Mouse (Mus musculus) retina, adult 2 months (tissue): Measurements from ENCODE around the gene Vdr.
"Not testable (repeated sequence)": the region's sequence is repeated elsewhere in the genome, so short reads cannot be mapped to it uniquely, and the experiment has no call there.

Experiments
- DNase-seq: peaks from one replicate; pipeline ENCODE4 v3.0.0-alpha.2; 2012; ENCODE audit warnings: low read depth, low spot score

The Vdr gene

DNA sequence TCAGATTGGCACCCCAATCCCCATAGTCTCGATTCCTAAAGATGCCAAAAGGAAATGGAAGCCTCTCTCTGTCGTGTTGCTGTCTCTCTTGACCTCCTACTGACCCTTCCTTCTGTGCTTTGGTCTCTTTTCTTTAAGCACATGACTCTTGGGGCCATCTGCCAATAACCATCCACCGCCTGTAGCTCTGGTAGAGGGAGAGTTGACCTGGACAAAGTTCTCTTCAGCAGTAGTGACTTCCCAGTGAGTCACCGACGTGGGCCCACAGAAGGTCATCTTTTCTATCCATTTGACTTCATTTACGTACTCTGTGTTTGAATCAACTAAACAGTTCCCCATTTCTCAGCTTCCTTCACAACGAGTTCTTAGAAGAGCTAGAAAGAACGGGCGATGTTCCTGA is 30.0 kb downstream of the Vdr start:
- DNase-seq, result no peak

GRCm38 (mm10) chr15:97878696-97879328 is 31.6 kb downstream of the Vdr start:
- DNase-seq, result no peak

DNA sequence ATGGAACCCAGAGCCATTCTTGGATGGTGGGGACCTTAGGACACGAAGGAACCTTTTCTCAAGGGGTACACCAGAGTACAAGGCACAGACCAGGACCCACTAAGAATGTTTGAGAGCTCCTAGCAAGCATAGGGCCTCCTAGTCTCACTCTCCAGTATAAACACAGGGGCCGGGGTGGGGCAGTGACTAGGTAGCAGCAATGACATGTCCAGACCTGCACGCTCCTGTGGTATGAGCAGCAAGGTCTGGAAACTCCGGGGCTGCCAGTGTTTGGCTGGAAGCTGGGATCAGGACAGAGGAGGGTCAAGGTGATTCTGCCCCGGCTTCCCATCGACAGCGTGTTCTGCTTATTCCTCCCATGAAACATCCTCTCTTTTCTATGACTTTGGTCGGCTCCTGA is 34.6 kb downstream of the Vdr start:
- DNase-seq, result no peak

DNA sequence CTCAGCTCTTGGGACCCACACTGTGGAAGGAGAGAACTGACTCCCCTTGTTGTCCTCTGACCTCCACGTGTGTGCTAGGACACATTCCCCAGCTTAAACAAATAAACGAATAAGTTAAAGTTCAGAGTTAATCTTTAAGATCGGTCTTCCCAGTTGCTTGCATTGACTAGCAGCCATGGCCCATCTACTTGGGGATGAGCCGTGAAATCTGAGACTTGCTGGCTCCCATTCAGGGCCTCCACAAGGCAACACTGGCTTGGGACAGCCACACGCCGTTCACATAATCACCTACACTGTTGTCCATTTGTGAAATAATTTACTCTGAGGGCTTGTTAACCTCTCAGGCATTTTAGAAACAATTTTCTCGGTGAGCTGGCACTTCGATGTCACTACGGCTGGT is 36.7 kb downstream of the Vdr start:
- DNase-seq, result no peak

GRCm38 (mm10) chr15:97872161-97872560 is 38.3 kb downstream of the Vdr start:
- DNase-seq, result no peak

- no peak for DNase-seq
These were observed 39.1 kb downstream of the Vdr start for GRCm38 (mm10) chr15:97871055-97872030.

DNA sequence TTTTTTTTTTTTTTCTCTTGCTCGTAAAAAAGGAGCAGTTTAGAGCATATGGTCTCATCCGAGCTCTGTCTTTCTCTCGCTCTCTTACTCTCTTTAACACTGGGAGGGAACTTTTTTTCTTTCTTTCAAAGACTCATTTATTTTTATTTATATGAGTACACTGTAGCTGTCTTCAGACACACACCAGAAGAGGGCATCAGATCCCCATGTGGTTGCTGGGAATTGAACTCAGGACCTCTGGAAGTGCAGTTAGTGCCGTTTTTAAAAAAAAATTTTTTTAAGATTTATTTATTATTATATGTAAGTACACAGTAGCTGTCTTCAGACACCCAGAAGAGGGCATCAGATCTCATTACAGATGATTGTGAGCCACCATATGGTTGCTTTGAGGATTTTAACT is 40.3 kb downstream of the Vdr start:
- DNase-seq, result not testable (repeated sequence)

DNA sequence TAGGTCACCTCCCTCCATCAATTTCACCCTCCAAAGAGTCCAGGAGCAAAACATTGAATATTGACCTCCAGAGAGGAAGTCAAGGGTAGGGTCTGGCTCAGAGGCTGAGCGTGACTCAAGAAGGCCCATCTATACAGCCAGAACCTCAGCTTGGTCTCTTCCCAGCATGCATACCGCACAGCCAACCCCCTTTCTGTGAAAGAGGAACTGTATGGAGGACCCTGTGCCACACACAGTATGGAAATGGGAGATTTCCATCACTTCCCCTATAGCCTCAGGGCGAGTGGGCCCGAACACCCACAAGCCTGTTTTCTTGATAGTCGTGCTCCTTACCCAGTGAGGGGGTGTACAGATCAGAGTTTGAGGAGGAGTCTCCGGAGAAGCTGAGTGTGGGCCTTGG is 41.4 kb downstream of the Vdr start:
- no peak for DNase-seq

- no peak for DNase-seq
These were observed 44.4 kb downstream of the Vdr start for GRCm38 (mm10) chr15:97865988-97866387.

DNA sequence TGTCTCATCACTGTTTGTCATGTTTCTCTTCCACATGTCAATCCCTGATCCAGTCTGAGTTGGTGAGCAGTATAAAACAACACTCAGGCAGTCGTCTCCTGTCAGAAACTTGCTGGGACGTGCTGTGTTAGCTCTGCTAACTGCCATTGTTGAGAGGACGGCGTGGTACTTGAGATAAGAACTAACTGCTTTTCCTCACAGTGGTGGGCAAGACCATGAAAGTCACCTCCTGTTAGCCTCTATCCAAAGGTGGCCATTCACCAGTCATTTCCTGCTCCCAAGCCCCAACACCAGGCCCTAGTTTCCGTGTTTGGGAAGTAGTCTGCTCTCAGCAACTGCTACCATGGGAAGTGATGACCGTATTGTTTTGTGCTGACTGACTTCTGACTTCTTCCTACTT is 45.3 kb downstream of the Vdr start:
- no peak for DNase-seq

DNA sequence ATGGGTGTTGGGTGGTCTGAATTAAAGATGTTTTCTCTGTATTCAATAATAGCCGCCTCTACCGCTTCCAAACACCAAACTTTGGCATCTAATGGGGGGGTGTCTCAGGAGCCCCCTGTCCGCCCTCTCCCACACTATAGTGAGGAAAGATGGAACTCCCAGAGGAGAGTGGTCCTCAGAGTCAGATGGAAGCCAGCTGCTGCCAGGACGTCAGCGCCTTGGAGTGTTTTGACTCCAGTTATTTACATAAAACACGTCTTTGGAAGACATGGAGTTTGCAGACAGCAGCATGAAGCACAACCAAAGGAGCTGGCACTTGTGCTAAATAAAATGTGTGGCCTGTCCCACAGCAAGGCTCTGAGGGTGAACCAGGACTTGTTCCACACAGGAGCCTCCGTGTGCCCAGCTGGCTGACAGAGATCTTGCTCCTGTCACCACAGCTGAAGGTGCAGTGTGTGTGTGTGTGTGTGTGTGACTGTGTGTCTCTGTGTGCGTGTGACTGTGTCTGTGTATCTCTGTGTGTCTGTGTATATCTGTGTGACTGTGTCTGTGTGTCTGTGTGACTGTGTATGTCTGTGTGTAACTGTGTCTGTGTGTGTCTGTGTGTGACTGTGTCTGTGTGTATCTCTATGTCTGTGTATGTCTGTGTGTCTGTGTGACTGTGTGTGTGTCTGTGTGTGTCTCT is 45.9 kb downstream of the Vdr start:
- no peak for DNase-seq

DNA sequence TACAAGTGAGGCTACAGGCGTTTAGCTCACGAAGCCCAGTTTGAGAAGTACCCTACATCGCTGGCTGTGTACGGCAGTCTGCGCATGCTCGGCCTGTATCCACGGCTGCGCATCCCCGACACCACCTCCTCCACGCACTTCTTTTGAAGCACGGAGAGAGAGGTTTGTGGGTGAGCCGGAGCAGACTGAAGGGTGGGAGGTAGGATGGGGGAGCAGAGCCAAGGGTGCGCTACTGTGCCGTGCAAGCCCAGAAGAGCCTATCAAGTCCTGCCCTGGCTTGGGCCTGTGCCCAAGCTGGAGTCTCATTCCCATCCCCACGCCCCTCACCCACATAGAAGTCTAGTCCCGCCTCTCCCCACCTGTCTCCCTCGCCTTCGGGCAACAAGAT is 46.9 kb downstream of the Vdr start:
- DNase-seq, result no peak

GRCm38 (mm10) chr15:97862881-97863493 is 47.4 kb downstream of the Vdr start:
- no peak for DNase-seq

DNA sequence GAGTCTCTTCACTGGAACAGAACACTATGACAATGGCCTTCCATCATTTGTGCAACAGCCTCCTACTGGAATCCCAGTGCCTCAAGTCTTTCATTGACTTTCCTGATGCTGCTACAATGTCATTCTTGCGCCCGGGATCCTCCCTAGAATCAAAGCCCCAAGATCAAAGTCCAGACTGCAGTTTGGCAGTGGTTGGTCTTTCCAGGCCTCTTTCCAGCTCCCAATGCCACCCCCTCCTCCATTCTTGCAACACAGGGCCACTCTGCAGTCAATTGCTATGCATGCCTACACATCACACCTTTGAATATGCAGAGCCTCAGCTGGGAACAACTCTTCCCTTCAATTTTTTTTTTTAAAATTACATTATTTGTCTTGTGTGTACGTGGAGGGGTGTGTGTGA is 50.1 kb downstream of the Vdr start:
- no peak for DNase-seq

- no peak for DNase-seq
These were observed 52.0 kb downstream of the Vdr start for GRCm38 (mm10) chr15:97858431-97858830.

GRCm38 (mm10) chr15:97854551-97854950 is 55.9 kb downstream of the Vdr start:
- DNase-seq, result no peak

- DNase-seq, result no peak
These were observed 56.4 kb downstream of the Vdr start for GRCm38 (mm10) chr15:97854059-97854458.

DNA sequence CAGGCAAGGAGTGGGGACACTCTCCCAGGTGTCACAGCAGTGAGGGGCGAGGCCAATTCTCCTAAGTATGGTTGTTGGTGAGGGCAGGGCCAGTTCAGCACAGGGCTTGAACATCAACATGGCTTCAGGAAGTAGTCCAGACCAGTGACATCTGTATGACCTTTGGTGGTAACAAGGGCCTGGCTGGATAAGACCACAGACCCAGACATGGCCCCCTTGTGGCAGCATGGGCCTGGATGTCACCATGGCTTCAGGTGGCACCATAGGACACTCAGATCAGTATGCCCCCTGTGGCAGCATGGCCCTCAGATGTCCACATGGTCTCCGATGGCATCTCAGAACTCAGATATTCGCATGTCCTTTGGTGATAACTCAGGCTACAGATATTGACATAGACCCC is 58.1 kb downstream of the Vdr start:
- no peak for DNase-seq

DNA sequence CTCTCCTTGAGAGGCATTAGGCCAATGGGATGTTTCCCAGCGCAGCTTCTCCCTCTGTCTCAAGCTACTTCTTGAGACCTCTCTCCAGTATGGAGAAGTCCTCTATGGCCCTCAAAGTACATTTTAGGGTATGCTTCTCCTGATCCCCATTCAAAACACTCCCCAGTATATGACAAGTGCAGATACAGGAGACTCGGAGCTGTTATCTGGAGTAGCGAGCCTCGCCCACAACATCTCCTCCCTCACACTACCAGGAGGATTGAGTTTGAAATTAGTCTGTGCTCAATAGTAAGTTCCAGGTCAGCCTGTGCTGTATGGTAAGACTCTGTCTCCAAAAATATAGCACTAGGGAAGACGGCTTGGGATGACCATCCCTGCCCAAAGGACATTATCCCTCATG is 59.4 kb downstream of the Vdr start:
- no peak for DNase-seq

DNA sequence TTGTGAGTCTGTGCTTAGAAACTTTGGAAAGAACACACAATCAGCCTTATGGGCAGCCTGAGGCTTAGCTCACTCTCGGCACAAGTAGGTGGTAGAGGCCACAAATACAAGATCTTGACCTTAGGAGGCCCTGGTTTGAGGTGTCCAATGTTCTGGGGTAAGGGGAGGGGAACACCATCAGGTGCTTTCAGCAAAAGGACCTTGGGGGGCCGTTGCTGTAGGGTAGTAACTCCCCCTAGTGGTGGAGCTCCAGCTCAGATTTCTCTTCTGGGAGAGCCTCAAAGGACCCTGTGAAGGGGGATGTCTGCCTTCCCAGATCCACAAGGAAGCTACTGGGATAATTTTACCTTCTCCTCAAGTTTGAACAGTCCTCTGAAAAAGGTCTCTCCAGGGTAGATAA is 60.0 kb downstream of the Vdr start:
- DNase-seq, result no peak

DNA sequence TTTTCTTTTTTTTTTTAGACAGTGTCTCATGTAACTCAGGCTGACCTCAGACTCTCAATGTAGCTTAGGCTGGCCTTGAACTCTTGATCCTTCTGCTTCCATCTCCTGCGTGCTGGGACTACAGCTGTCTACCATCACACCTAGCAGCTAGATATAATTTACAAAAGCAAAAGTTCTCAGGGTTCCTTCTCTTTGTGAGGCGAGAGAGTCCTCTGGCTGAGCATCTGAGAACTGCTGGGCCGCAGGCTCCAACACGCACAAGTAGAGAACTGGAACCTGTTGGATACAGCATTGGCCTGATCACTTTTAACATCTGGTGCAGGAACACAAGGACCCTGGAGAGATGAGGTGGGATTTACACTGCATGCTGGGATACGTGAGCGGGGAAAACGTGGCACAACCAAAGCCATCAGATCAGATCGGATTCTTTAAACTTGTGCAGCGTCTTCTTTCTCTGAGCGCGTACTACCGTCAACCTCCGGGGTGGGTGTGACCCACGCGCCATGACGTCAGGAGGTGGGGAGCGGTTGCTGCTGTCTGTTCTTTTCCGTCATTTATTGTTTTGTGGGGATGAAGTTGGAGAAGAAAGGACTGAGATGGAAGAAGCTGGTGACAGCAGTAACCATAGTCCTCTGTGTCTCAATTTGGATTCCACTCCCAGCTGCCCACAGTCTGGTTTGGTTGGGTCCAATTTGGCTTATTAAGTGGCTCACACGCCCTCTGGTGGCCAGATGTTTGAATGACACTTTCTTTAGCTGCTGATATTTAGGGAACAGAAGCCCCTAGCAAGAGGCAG is 61.1 kb downstream of the Vdr start:
- DNase-seq, result peak; percentile 62
